28 mouse cellular contexts compared by ENCODE assay signal in genomic region chr12:69519869-69520268, GRCm38 (mm10).
"Had no signal": no experiment of that assay in that cellular context is flagged by ENCODE, and none has a peak within 500 bp of the region (broad histone marks: within the 10 kb centered on the region; RNA-seq: fewer than 3 reads in every experiment).

No protein-coding gene starts in this region.

- H3K27ac ChIP-seq: gastrocnemius, adult 2 months; heart, embryonic 10.5 days; hindbrain, embryonic 10.5 days; hindbrain, embryonic 12.5 days; hindbrain, embryonic 14.5 days; intestine, embryonic 15.5 days; kidney, embryonic 15.5 days; layer of hippocampus, adult 2 months; left cerebral cortex, adult 2 months; limb, embryonic 10.5 days; liver, embryonic 13.5 days had no signal

- H3K4me3 ChIP-seq: gastrocnemius, adult 2 months; heart, embryonic 10.5 days; heart, embryonic 12.5 days; hindbrain, embryonic 10.5 days; hindbrain, embryonic 12.5 days; intestine, embryonic 15.5 days; kidney, embryonic 15.5 days; layer of hippocampus, adult 2 months; left cerebral cortex, adult 2 months; limb, embryonic 10.5 days; limb, embryonic 12.5 days; liver, embryonic 13.5 days had no signal

- H3K9ac ChIP-seq: heart, embryonic 12.5 days; hindbrain, embryonic 12.5 days; hindbrain, embryonic 14.5 days; intestine, embryonic 15.5 days; kidney, embryonic 15.5 days; limb, embryonic 12.5 days; liver, embryonic 13.5 days had no signal

- H3K36me3 ChIP-seq: heart, embryonic 10.5 days; heart, embryonic 12.5 days; hindbrain, embryonic 10.5 days; hindbrain, embryonic 12.5 days; intestine, embryonic 15.5 days; kidney, embryonic 15.5 days; limb, embryonic 10.5 days; limb, embryonic 12.5 days; liver, embryonic 13.5 days had no signal

- ATAC-seq: hindbrain, embryonic 16.5 days; inflammation-experienced regulatory T-cells, adult 6 months; intestine, embryonic 15.5 days; intestine, postnatal 0 days had no signal

- DNase-seq: gastrocnemius, adult 2 months; gastrocnemius, postnatal 10 days; gastrocnemius, postnatal 25 days; heart, adult 18-20 months; heart, postnatal 10 days; heart, postnatal 4 days; kidney, adult 18-20 months; kidney, adult 8-10 months; kidney, postnatal 10 days; kidney, postnatal 25 days; kidney, postnatal 4 days; liver; liver, embryonic 13.5 days had no signal

- H3K27me3 ChIP-seq: heart, embryonic 12.5 days; hindbrain, embryonic 12.5 days; intestine, embryonic 15.5 days; kidney, embryonic 15.5 days; limb, embryonic 12.5 days; liver, embryonic 13.5 days had no signal

- H3K4me2 ChIP-seq: heart, embryonic 12.5 days; hindbrain, embryonic 12.5 days; hindbrain, embryonic 14.5 days; intestine, embryonic 15.5 days; kidney, embryonic 15.5 days; limb, embryonic 12.5 days; liver, embryonic 11.5 days; liver, embryonic 13.5 days had no signal

- H3K4me1 ChIP-seq: hindbrain, embryonic 12.5 days had no signal

- H3K9me3 ChIP-seq: heart, embryonic 10.5 days; heart, embryonic 12.5 days; hindbrain, embryonic 10.5 days; hindbrain, embryonic 12.5 days; intestine, embryonic 15.5 days; kidney, embryonic 15.5 days; limb, embryonic 10.5 days; limb, embryonic 12.5 days; liver, embryonic 13.5 days had no signal
